Mouse (Mus musculus): ENCODE results near the gene Irak4. TPM values are rescaled to one million over a fixed set of nuclear protein-coding genes. Genes with fewer than 3 reads are reported as not detected.

Gene Irak4
- polyA plus RNA-seq, 1 experiment from 2014 or later = 2.1 TPM

- Histone ChIP-seq H3K4me3 (no peak overlapping the region), H3K9me3 (no peaks in the 10 kb centered on the region), H3K4me2 (no peak overlapping the region), H3K4me1 (replicated peaks) (no peaks in the 10 kb centered on the region), H3K27me3 (no peaks in the 10 kb centered on the region), H3K27ac (replicated peaks) (no peak overlapping the region), H3K9ac (no peak overlapping the region), H3K36me3 (no peaks in the 10 kb centered on the region)
- WGBS = 88% methylated on average over 10 of the region's 10 CpGs
- no peak for ATAC-seq (ENCODE audit: low FRiP score, low read depth)
Observed at GRCm38 (mm10) chr15:94568496-94569182, 25.2 kb downstream of the Irak4 start.

DNA sequence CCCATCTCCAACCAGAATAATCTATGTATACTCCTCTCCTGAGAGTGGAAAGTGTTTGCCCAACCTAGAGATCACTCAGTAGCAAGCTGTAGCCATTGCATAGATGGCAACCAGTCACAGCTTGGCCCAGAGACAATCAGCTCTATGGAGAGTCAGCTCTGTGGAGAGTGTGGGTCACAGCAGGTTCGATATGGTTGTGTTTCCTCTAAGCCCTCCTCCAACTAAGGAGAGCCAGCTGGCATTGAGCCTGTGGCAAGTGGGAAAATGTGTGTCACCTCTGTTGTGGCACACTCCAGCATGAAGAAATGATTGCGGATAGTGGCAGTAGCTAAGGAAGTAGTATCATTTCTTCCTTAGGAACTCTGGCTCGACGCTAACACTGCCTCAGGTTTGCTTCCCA is 28.1 kb downstream of the Irak4 start:
- no peaks in the 10 kb centered on the region for H3K9me3 ChIP-seq
- no peaks in the 10 kb centered on the region for H3K36me3 ChIP-seq
- ATAC-seq (ENCODE audit: low FRiP score, low read depth) = no peak
- H3K9ac ChIP-seq = no peak overlapping the region
- H3K27ac ChIP-seq (replicated peaks) = no peak overlapping the region
- no peaks in the 10 kb centered on the region for H3K27me3 ChIP-seq
- no peak overlapping the region for H3K4me3 ChIP-seq
- WGBS = 76% methylated on average over 4 of the region's 4 CpGs
- H3K4me1 ChIP-seq (replicated peaks) = no peaks in the 10 kb centered on the region
- no peak overlapping the region for H3K4me2 ChIP-seq

DNA sequence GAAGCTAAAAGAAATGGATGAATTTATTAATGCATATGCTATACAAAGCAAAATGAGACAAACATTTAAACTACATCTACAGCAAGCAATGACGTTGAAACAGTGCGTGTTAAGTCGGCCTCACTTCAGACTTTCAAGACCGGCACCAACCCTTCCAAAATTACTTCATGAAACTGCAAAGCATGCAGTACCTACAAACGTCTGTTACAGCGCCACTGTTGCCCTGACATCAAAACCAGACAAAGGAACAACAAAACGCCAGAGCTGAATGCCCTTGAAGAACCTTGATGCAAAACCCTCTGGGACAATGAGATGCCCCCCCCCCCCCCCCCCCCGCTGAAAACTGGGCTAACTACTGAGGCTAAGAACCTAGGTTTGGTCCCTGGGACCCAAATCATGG is 29.3 kb downstream of the Irak4 start:
- H3K4me3 ChIP-seq = no peak overlapping the region
- no peaks in the 10 kb centered on the region for H3K36me3 ChIP-seq
- H3K4me1 ChIP-seq (replicated peaks) = no peaks in the 10 kb centered on the region
- H3K9ac ChIP-seq = no peak overlapping the region
- no peaks in the 10 kb centered on the region for H3K9me3 ChIP-seq
- 61% methylated on average over 8 of the region's 8 CpGs for WGBS
- H3K27me3 ChIP-seq = no peaks in the 10 kb centered on the region
- H3K4me2 ChIP-seq = no peak overlapping the region
- H3K27ac ChIP-seq (replicated peaks) = no peak overlapping the region
- ATAC-seq (ENCODE audit: low FRiP score, low read depth) = no peak

DNA sequence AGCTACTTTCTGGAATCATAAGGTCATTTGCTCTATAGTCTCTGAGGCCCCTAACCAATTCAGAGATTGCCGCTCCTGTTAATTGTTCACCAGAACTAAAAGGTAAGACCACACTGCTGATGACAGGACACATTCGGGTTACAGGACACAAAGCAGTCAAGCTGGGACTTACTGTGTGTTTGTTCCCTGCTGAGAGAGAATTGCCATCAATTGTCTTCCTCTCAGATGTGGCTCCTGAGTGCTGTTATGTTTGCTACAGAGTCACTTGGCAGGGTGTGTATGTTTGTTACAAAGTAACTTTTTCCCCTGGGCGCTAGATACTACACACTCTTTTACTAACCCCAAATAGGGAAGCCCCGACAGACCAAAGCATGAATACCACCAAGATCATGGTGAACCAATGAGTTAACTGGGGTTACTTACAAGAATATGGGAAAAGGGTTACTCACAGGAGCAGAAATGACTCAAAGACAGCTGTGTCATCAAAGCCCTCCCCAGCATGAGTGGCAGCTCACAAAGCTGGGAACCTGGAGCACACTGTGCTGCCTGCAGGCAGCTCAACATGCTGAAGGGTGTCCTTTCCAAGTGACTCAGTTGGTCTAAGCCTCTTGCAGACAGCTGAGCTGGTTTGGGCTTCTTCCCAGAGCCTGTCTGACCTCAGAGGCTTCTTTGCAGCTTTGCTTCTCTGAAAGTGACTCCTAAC is 31.3 kb downstream of the Irak4 start:
- ATAC-seq (ENCODE audit: low FRiP score, low read depth) = no peak
- no peak overlapping the region for H3K4me2 ChIP-seq
- H3K9me3 ChIP-seq = no peaks in the 10 kb centered on the region
- no peak overlapping the region for H3K27ac ChIP-seq (replicated peaks)
- 55% methylated on average over 4 of the region's 4 CpGs for WGBS
- no peak overlapping the region for H3K9ac ChIP-seq
- H3K36me3 ChIP-seq = peaks cover 12% of the 10 kb centered on the region; the same call in 1 of the 2 replicates
- H3K4me1 ChIP-seq (replicated peaks) = no peaks in the 10 kb centered on the region
- no peaks in the 10 kb centered on the region for H3K27me3 ChIP-seq
- H3K4me3 ChIP-seq = no peak overlapping the region

GRCm38 (mm10) chr15:94582000-94582593 is 38.7 kb downstream of the Irak4 start:
- WGBS = 47% methylated on average over 7 of the region's 7 CpGs
- no peaks in the 10 kb centered on the region for H3K27me3 ChIP-seq
- H3K4me1 ChIP-seq (replicated peaks) = no peaks in the 10 kb centered on the region
- H3K36me3 ChIP-seq = peaks cover 64% of the 10 kb centered on the region
- H3K4me3 ChIP-seq = no peak overlapping the region
- H3K4me2 ChIP-seq = no peak overlapping the region
- no peak overlapping the region for H3K27ac ChIP-seq (replicated peaks)
- no peak overlapping the region for H3K9ac ChIP-seq
- H3K9me3 ChIP-seq = no peaks in the 10 kb centered on the region
- ATAC-seq (ENCODE audit: low FRiP score, low read depth) = no peak

DNA sequence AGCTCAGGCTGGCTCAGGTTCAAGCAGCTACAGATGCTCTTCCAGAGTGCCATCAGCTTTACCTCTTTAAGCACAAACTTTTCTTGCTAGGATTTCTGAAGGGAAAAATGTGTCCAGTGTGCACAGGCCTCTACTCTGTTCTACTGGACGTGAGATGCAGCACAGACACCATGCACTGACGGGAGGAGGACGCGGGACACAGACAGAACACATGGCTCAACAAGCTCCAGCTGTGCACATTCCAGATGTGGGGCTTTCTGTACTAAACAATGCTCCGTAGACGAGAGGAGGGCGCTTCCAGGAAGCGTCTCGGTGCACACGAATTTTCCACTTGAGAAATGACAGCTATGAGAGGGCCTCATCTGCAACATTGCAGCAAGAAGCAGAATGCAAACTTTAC is 39.7 kb downstream of the Irak4 start:
- Histone ChIP-seq H3K9ac (no peak overlapping the region), H3K27me3 (no peaks in the 10 kb centered on the region), H3K4me3 (no peak overlapping the region), H3K27ac (replicated peaks) (no peak overlapping the region), H3K9me3 (no peaks in the 10 kb centered on the region), H3K4me2 (no peak overlapping the region), H3K4me1 (replicated peaks) (peaks cover 6% of the 10 kb centered on the region), H3K36me3 (peaks cover 61% of the 10 kb centered on the region)
- 87% methylated on average over 10 of the region's 10 CpGs for WGBS
- ATAC-seq (ENCODE audit: low FRiP score, low read depth) = no peak

DNA sequence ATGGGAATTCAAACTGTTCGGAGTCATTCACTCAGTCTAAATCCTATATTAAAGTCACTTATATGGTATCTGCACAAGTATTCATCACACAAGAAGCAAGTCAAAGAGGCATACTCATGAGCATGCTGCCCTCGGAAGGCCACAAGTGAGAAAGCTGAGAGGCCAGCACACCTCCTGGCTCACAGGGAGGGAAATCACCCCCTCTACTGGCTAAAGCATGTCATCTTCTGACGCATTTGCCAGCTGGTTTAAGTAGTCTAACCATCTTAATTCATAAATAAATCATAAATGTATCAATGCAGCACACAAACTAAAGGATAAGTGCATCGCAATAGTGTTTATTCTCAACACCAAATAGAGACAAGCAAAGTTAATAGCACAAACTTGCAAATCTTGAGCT is 41.3 kb downstream of the Irak4 start:
- Histone ChIP-seq H3K36me3 (peaks cover 52% of the 10 kb centered on the region), H3K4me3 (no peak overlapping the region), H3K27ac (replicated peaks) (no peak overlapping the region), H3K9ac (no peak overlapping the region), H3K9me3 (no peaks in the 10 kb centered on the region), H3K4me1 (replicated peaks) (peaks cover 16% of the 10 kb centered on the region), H3K27me3 (no peaks in the 10 kb centered on the region), H3K4me2 (no peak overlapping the region)
- ATAC-seq (ENCODE audit: low FRiP score, low read depth) = no peak
- 82% methylated on average over 4 of the region's 4 CpGs for WGBS

DNA sequence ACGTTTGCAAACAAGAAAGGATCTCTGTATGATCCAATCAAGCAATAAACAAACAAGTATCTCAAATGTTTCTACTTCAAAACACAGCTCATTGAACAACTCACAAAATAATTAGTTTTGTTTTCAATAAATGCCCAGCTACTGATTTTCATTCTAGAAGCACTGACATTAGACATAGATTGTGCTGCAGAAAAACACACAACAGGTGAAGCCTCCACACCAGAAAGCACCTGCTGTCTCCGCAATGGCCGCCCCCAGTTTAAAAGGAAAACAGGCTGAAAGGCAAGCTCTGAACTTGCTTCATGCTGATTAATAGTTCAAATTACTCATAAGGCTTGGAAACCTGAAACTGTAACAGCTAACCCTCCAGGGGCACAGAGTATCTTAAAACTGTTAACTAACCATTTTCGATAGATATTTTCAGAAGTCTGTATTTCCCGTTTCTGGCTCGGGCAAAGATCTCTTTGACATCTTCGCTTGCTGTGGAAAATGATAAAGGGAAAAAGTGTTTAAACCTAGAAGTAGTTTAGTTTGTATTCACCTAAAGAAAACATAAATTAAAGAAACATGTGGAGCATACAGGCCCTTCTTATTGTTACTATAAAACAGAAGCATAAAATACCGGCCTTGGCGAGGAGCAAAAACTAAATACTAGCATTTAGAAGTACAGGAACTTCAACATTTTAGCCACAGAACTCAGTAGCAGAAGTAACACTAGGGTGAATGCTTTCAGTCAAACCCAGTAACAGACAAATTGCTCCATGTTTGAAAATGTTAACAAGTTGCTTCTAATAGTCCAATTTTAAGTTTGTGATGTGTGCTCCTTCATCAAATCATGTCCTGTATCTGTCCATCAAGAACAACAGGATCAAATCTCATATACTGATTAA is 44.6 kb downstream of the Irak4 start:
- Histone ChIP-seq H3K36me3 (peaks cover 25% of the 10 kb centered on the region), H3K4me3 (0 out of 2 replicates have a peak overlapping the region, but pooled peaks have one; percentile 6), H3K4me2 (peak overlapping the region; percentile 71), H3K27me3 (no peaks in the 10 kb centered on the region), H3K9me3 (no peaks in the 10 kb centered on the region), H3K9ac (no peak overlapping the region), H3K27ac (replicated peaks) (no peak overlapping the region), H3K4me1 (replicated peaks) (peaks cover 19% of the 10 kb centered on the region)
- WGBS = 89% methylated on average over 9 of the region's 9 CpGs
- no peak for ATAC-seq (ENCODE audit: low FRiP score, low read depth)

DNA sequence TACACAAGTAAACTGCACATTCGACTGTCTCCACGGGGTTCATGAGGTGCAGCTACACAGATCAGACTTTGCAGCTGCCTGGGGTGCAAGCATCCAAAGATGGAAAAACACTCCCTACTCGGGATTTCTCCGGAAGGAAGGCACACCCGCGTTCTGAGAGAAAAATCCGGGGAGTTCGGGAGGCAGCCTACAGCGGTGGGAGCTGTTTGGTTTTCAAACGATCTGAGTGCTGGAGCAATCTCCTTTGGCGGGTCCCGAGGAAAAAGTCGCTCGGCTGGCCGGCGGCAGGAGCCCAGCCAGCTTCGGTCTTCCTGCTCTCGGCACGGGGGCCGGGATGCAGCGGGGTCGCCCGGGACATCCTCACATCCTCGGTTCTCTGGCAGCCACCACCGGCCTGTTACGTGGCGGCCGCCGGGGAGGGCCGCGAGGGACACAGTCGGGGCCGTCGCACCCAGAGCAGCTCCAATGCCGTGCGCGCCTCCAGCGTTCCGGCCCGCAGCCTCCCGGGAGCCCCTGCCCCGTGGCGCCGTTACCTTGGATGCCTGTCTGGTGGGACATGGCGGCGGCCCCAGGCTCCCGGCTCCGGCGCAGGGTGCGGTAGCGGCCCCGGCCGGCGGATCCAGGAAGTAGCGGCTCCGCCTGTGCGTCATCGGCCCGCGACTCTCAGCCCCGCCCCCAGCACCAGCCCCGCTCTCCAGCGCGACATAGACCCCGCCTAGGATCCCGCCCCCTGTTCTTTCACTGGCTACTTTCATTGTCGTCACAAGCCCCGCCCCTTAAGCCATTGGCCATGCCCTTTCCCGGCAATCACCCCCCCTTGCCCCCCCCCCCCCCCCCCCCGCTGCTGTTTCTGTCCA is 46.0 kb downstream of the Irak4 start, which contains the start of gene Twf1:
Gene Twf1, minus strand, starts transcription at position 671 of the 857 bp plus-strand sequence.
- no peaks in the 10 kb centered on the region for H3K9me3 ChIP-seq
- peak; percentile 99 for ATAC-seq (ENCODE audit: low FRiP score, low read depth)
- WGBS = under 1% methylated on average over 68 of the region's 70 CpGs

GRCm38 (mm10) chr15:94590083-94590482 is 46.6 kb downstream of the Irak4 start:
- H3K27me3 ChIP-seq = no peaks in the 10 kb centered on the region
- peak; percentile 40 for ATAC-seq (ENCODE audit: low FRiP score, low read depth)
- peak overlapping the region; percentile 53 for H3K4me2 ChIP-seq
- H3K4me1 ChIP-seq (replicated peaks) = peaks cover 19% of the 10 kb centered on the region
- peak overlapping the region; percentile 61 for H3K4me3 ChIP-seq
- peaks cover 6% of the 10 kb centered on the region for H3K36me3 ChIP-seq
- H3K27ac ChIP-seq (replicated peaks) = peak overlapping the region; percentile 60
- peak overlapping the region; percentile 28 for H3K9ac ChIP-seq
- WGBS = 12% methylated on average over 8 of the region's 8 CpGs
- H3K9me3 ChIP-seq = no peaks in the 10 kb centered on the region

More for the DNA sequence above, 46.0 kb downstream of the Irak4 start, which contains the start of gene Twf1:
- Histone ChIP-seq H3K4me1 (replicated peaks) (peaks cover 19% of the 10 kb centered on the region), H3K9ac (peak within 1 kb of the TSS; percentile 76), H3K27me3 (no peaks in the 10 kb centered on the region), H3K36me3 (peaks cover 13% of the 10 kb centered on the region), H3K4me2 (peak within 1 kb of the TSS; percentile 71), H3K4me3 (peak within 1 kb of the TSS; percentile 61), H3K27ac (replicated peaks) (peak within 1 kb of the TSS; percentile 82)

GRCm38 (mm10) chr15:94591356-94591755 is 47.9 kb downstream of the Irak4 start:
- H3K4me3 ChIP-seq = no peak overlapping the region
- no peak overlapping the region for H3K27ac ChIP-seq (replicated peaks)
- no peak overlapping the region for H3K9ac ChIP-seq
- H3K9me3 ChIP-seq = no peaks in the 10 kb centered on the region
- no peaks in the 10 kb centered on the region for H3K36me3 ChIP-seq
- H3K4me2 ChIP-seq = no peak overlapping the region
- H3K4me1 ChIP-seq (replicated peaks) = peaks cover 19% of the 10 kb centered on the region
- 94% methylated on average over 4 of the region's 4 CpGs for WGBS
- no peak for ATAC-seq (ENCODE audit: low FRiP score, low read depth)
- no peaks in the 10 kb centered on the region for H3K27me3 ChIP-seq
